Mouse (Mus musculus): ENCODE data around the gene Midn. TPM values are rescaled to one million over a fixed set of nuclear protein-coding genes. Genes with fewer than 3 reads are reported as not detected.

Gene Midn
- polyA plus RNA-seq, 1 experiment from 2014 or later, result 3.0 TPM

- Histone ChIP-seq H3K27ac (ENCODE audit: low read depth) (peak within 1 kb of the TSS; percentile 97), H3K9me3 (ENCODE audit: low read length) (no peaks in the 10 kb centered on the region), H3K4me3 (ENCODE audit: low read depth, low read length) (peak within 1 kb of the TSS; percentile 71), H3K36me3 (replicated peaks; ENCODE audit: insufficient read depth, low read length) (peaks cover 20% of the 10 kb centered on the region), H3K4me2 (ENCODE audit: low read depth, low read length) (peak within 1 kb of the TSS; percentile 96), H3K4me1 (ENCODE audit: insufficient read depth) (peaks cover 59% of the 10 kb centered on the region), H3K9ac (replicated peaks) (peak within 1 kb of the TSS; percentile 33), H3K27me3 (ENCODE audit: insufficient read depth, low read length) (peaks cover 37% of the 10 kb centered on the region)
- no peak for TF ChIP-seq CTCF (IDR thresholded peaks at IDR 0.05; ENCODE audit: low read depth)
- DNase-seq (no peak), ATAC-seq (no peak)
- WGBS (ENCODE audit: insufficient replicate concordance), result 75% methylated on average over 10 of the region's 10 CpGs
Measured at GRCm38 (mm10) chr10:80140666-80141035, 7.4 kb upstream of the Midn start, which contains the start of gene Cbarp. Gene Cbarp, minus strand, starts transcription at chr10:80140835.

- Histone ChIP-seq H3K27me3 (ENCODE audit: insufficient read depth, low read length) (peaks cover 35% of the 10 kb centered on the region), H3K9ac (replicated peaks) (peak overlapping the region; percentile 33), H3K4me3 (ENCODE audit: low read depth, low read length) (peak overlapping the region; percentile 71), H3K36me3 (replicated peaks; ENCODE audit: insufficient read depth, low read length) (peaks cover 26% of the 10 kb centered on the region), H3K4me2 (ENCODE audit: low read depth, low read length) (peak overlapping the region; percentile 96), H3K27ac (ENCODE audit: low read depth) (peak overlapping the region; percentile 97), H3K9me3 (ENCODE audit: low read length) (no peaks in the 10 kb centered on the region), H3K4me1 (ENCODE audit: insufficient read depth) (peaks cover 65% of the 10 kb centered on the region)
- WGBS (ENCODE audit: insufficient replicate concordance), result 0% methylated on average over 29 of the region's 29 CpGs
- peak; percentile 68 for ATAC-seq
- peak; percentile 89 for TF ChIP-seq CTCF (IDR thresholded peaks at IDR 0.05; ENCODE audit: low read depth)
- 0 out of 2 replicates have a peak, but pooled peaks have one; percentile 36 for TF ChIP-seq EP300 (IDR thresholded peaks at IDR 0.05; ENCODE audit: low read depth)
- peak; percentile 94 for DNase-seq
Measured at GRCm38 (mm10) chr10:80141243-80141642, 6.8 kb upstream of the Midn start.

- Histone ChIP-seq H3K4me2 (ENCODE audit: low read depth, low read length) (peak overlapping the region; percentile 96), H3K36me3 (replicated peaks; ENCODE audit: insufficient read depth, low read length) (peaks cover 26% of the 10 kb centered on the region), H3K9me3 (ENCODE audit: low read length) (no peaks in the 10 kb centered on the region), H3K4me1 (ENCODE audit: insufficient read depth) (peaks cover 66% of the 10 kb centered on the region), H3K9ac (replicated peaks) (peak overlapping the region; percentile 86), H3K27ac (ENCODE audit: low read depth) (peak overlapping the region; percentile 97), H3K4me3 (ENCODE audit: low read depth, low read length) (peak overlapping the region; percentile 71), H3K27me3 (ENCODE audit: insufficient read depth, low read length) (peaks cover 28% of the 10 kb centered on the region)
- DNase-seq (peak; percentile 95), ATAC-seq (peak; percentile 85)
- TF ChIP-seq EP300 (IDR thresholded peaks at IDR 0.05; ENCODE audit: low read depth) (no peak; the same call in 1 of the 2 replicates), CTCF (IDR thresholded peaks at IDR 0.05; ENCODE audit: low read depth) (no peak)
- under 1% methylated on average over 43 of the region's 43 CpGs for WGBS (ENCODE audit: insufficient replicate concordance)
Measured at GRCm38 (mm10) chr10:80141786-80142529, 6.1 kb upstream of the Midn start.

GRCm38 (mm10) chr10:80142530-80142925 lies 5.5 kb upstream of the Midn start:
- Histone ChIP-seq H3K4me2 (ENCODE audit: low read depth, low read length) (peak overlapping the region; percentile 96), H3K9me3 (ENCODE audit: low read length) (no peaks in the 10 kb centered on the region), H3K4me3 (ENCODE audit: low read depth, low read length) (peak overlapping the region; percentile 71), H3K27ac (ENCODE audit: low read depth) (peak overlapping the region; percentile 97), H3K27me3 (ENCODE audit: insufficient read depth, low read length) (peaks cover 22% of the 10 kb centered on the region), H3K4me1 (ENCODE audit: insufficient read depth) (peaks cover 66% of the 10 kb centered on the region), H3K36me3 (replicated peaks; ENCODE audit: insufficient read depth, low read length) (peaks cover 26% of the 10 kb centered on the region), H3K9ac (replicated peaks) (peak overlapping the region; percentile 86)
- DNase-seq, result peak; percentile 70
- WGBS (ENCODE audit: insufficient replicate concordance), result 3% methylated on average over 15 of the region's 15 CpGs
- TF ChIP-seq CTCF (IDR thresholded peaks at IDR 0.05; ENCODE audit: low read depth) (no peak), EP300 (IDR thresholded peaks at IDR 0.05; ENCODE audit: low read depth) (no peak)
- ATAC-seq, result peak; percentile 48

- peaks cover 26% of the 10 kb centered on the region for H3K36me3 ChIP-seq (replicated peaks; ENCODE audit: insufficient read depth, low read length)
- no peak overlapping the region for H3K9ac ChIP-seq (replicated peaks)
- DNase-seq (no peak), ATAC-seq (no peak)
- WGBS (ENCODE audit: insufficient replicate concordance), result 91% methylated on average over 7 of the region's 7 CpGs
- TF ChIP-seq CTCF (IDR thresholded peaks at IDR 0.05; ENCODE audit: low read depth) (no peak), EP300 (IDR thresholded peaks at IDR 0.05; ENCODE audit: low read depth) (no peak)
- peaks cover 11% of the 10 kb centered on the region for H3K27me3 ChIP-seq (ENCODE audit: insufficient read depth, low read length)
- H3K4me2 ChIP-seq (ENCODE audit: low read depth, low read length), result 0 out of 2 replicates have a peak overlapping the region, but pooled peaks have one; percentile 96
- H3K4me3 ChIP-seq (ENCODE audit: low read depth, low read length), result no peak overlapping the region
- H3K27ac ChIP-seq (ENCODE audit: low read depth), result no peak overlapping the region; the same call in 1 of the 2 replicates
- peaks cover 61% of the 10 kb centered on the region for H3K4me1 ChIP-seq (ENCODE audit: insufficient read depth)
- H3K9me3 ChIP-seq (ENCODE audit: low read length), result no peaks in the 10 kb centered on the region
Measured at GRCm38 (mm10) chr10:80143664-80144063, 4.4 kb upstream of the Midn start.

- Histone ChIP-seq H3K36me3 (replicated peaks; ENCODE audit: insufficient read depth, low read length) (peaks cover 26% of the 10 kb centered on the region), H3K4me1 (ENCODE audit: insufficient read depth) (peaks cover 56% of the 10 kb centered on the region), H3K27me3 (ENCODE audit: insufficient read depth, low read length) (peaks cover 6% of the 10 kb centered on the region), H3K27ac (ENCODE audit: low read depth) (no peak overlapping the region), H3K9ac (replicated peaks) (no peak overlapping the region), H3K4me2 (ENCODE audit: low read depth, low read length) (no peak overlapping the region), H3K9me3 (ENCODE audit: low read length) (no peaks in the 10 kb centered on the region), H3K4me3 (ENCODE audit: low read depth, low read length) (no peak overlapping the region)
- DNase-seq (no peak), ATAC-seq (no peak)
- 88% methylated on average over 12 of the region's 12 CpGs for WGBS (ENCODE audit: insufficient replicate concordance)
- TF ChIP-seq EP300 (IDR thresholded peaks at IDR 0.05; ENCODE audit: low read depth), result no peak
- TF ChIP-seq CTCF (IDR thresholded peaks at IDR 0.05; ENCODE audit: low read depth), result no peak
Measured at GRCm38 (mm10) chr10:80144159-80144558, 3.9 kb upstream of the Midn start.
